Mouse (Mus musculus) MEL (cell line): ENCODE measurements around the gene Wdr77. TPM values are rescaled to one million over a fixed set of nuclear protein-coding genes. Genes with fewer than 3 reads are reported as not detected.
"Not testable (repeated sequence)": the region's sequence is repeated elsewhere in the genome, so short reads cannot be mapped to it uniquely, and the experiment has no call there.

ENCODE experiments used
- DNase-seq: peaks from one replicate; pipeline ENCODE4 v3.0.0; 2011; ENCODE audit warnings: low read depth, low spot score
- H3K27ac ChIP-seq: 2 replicates; pipeline ENCODE4 v1.5.1; 2012; ENCODE audit warnings: low read depth, mild to moderate bottlenecking, control low read depth, low read length, moderate library complexity; ENCODE audit not compliant: control insufficient read depth
- H3K27me3 ChIP-seq, 2 experiments: fragments of 150-350 bp in 1 of 2; sonication (generic) in 1 of 2; 2 replicates each; pipeline ENCODE4 v1.6.1; 2012; ENCODE audit warnings: low read length in 2 of 2, mild to moderate bottlenecking in 2 of 2, improper control_type of control experiment in 1 of 2, moderate library complexity in 1 of 2; ENCODE audit not compliant: insufficient read depth in 2 of 2, control insufficient read depth in 1 of 2
- H3K36me3 ChIP-seq, 2 experiments: 2 replicates each; pipeline ENCODE4 v1.6.1; 2012 to 2014; ENCODE audit warnings: low read length in 2 of 2, improper control_type of control experiment in 1 of 2, inconsistent platforms in 1 of 2, mild to moderate bottlenecking in 1 of 2; ENCODE audit not compliant: insufficient read depth in 2 of 2, control insufficient read depth in 1 of 2
- H3K4me1 ChIP-seq, 2 experiments: fragments of 150-350 bp in 1 of 2; sonication (generic) in 1 of 2; 2 replicates each; pipeline ENCODE4 v1.6.1; 2012; ENCODE audit warnings: low read length in 2 of 2, improper control_type of control experiment in 1 of 2, mild to moderate bottlenecking in 1 of 2; ENCODE audit not compliant: insufficient read depth in 2 of 2, control insufficient read depth in 1 of 2
- H3K4me3 ChIP-seq, 2 experiments: fragments of 150-350 bp in 1 of 2; sonication (generic) in 1 of 2; 2 replicates each; pipeline ENCODE4 v1.5.1; 2012; ENCODE audit warnings: low read depth in 2 of 2, low read length in 2 of 2, mild to moderate bottlenecking in 2 of 2, moderate library complexity in 2 of 2, control low read depth in 1 of 2, improper control_type of control experiment in 1 of 2; ENCODE audit not compliant: control insufficient read depth in 1 of 2, insufficient read depth in 1 of 2
- H3K79me2 ChIP-seq: 2 replicates; pipeline ENCODE4 v1.6.1; 2012; ENCODE audit warnings: mild to moderate bottlenecking, low read length, moderate library complexity; ENCODE audit not compliant: control insufficient read depth, poor library complexity, insufficient read depth
- H3K9ac ChIP-seq: 2 replicates; pipeline ENCODE4 v1.6.1; 2012; ENCODE audit warnings: low read depth, mild to moderate bottlenecking, control low read depth, low read length, moderate library complexity; ENCODE audit not compliant: control insufficient read depth, poor library complexity, severe bottlenecking
- H3K9me3 ChIP-seq: fragments of 150-350 bp; sonication (generic); replicated peaks from 2 replicates; pipeline ENCODE4 v1.6.1; 2012; ENCODE audit warnings: mild to moderate bottlenecking, low read length, improper control_type of control experiment, moderate library complexity; ENCODE audit not compliant: insufficient read depth
- ELF1 ChIP-seq: IDR thresholded peaks from 2 replicates; pipeline ENCODE4 v1.6.1; 2014; ENCODE audit warnings: low read depth, mild to moderate bottlenecking, inconsistent platforms, low read length, improper control_type of control experiment, moderate library complexity
- EP300 ChIP-seq, 2 experiments: IDR thresholded peaks; 2 replicates each; pipeline ENCODE4 v1.6.1; 2011; ENCODE audit warnings: improper control_type of control experiment in 2 of 2, low read length in 2 of 2, low read depth in 1 of 2, mild to moderate bottlenecking in 1 of 2
- GABPA ChIP-seq: IDR thresholded peaks from 2 replicates; pipeline ENCODE4 v1.6.1; 2012; ENCODE audit warnings: low read depth, mild to moderate bottlenecking, inconsistent platforms, low read length, improper control_type of control experiment, moderate library complexity
- GATA1 ChIP-seq: IDR thresholded peaks from 2 replicates; pipeline ENCODE4 v1.6.1; 2011; ENCODE audit warnings: low read depth, low read length, improper control_type of control experiment
- KAT2A ChIP-seq: conservative IDR thresholded peaks from 2 replicates; pipeline ENCODE4 v1.6.1; 2012; ENCODE audit warnings: low read depth, low read length, improper control_type of control experiment, inconsistent platforms
- MAZ ChIP-seq: IDR thresholded peaks from 2 replicates; pipeline ENCODE4 v1.6.1; 2012; ENCODE audit warnings: low read depth, mild to moderate bottlenecking, inconsistent platforms, low read length, improper control_type of control experiment
- MEF2A ChIP-seq: IDR thresholded peaks from 2 replicates; pipeline ENCODE4 v1.6.1; 2014; ENCODE audit warnings: low read depth, mild to moderate bottlenecking, inconsistent platforms, low read length, improper control_type of control experiment; ENCODE audit not compliant: poor library complexity, insufficient replicate concordance, severe bottlenecking; ENCODE audit errors: extremely low read depth
- MXI1 ChIP-seq: IDR thresholded peaks from 2 replicates; pipeline ENCODE4 v1.6.1; 2011; ENCODE audit warnings: mild to moderate bottlenecking, low read depth, low read length, improper control_type of control experiment
- NRF1 ChIP-seq: IDR thresholded peaks from 2 replicates; pipeline ENCODE4 v1.6.1; 2014; ENCODE audit warnings: low read depth, mild to moderate bottlenecking, inconsistent platforms, low read length, improper control_type of control experiment, moderate library complexity; ENCODE audit not compliant: poor library complexity, insufficient read depth, severe bottlenecking
- POLR2A ChIP-seq, 2 experiments: IDR thresholded peaks; 2 replicates each; pipeline ENCODE4 v1.6.1; 2011 to 2012; ENCODE audit warnings: low read length in 2 of 2, mild to moderate bottlenecking in 2 of 2, control low read depth in 1 of 2, improper control_type of control experiment in 1 of 2, low read depth in 1 of 2, moderate library complexity in 1 of 2; ENCODE audit not compliant: control insufficient read depth in 1 of 2, insufficient read depth in 1 of 2, poor library complexity in 1 of 2
- POLR2AphosphoS5 ChIP-seq: IDR thresholded peaks from 2 replicates; pipeline ENCODE4 v1.6.1; 2012; ENCODE audit warnings: low read depth, borderline replicate concordance, mild to moderate bottlenecking, inconsistent platforms, low read length, moderate library complexity, mixed read lengths
- TBP ChIP-seq: IDR thresholded peaks from 2 replicates; pipeline ENCODE4 v1.8.0; 2011; ENCODE audit warnings: low read depth, low read length, improper control_type of control experiment
- UBTF ChIP-seq: IDR thresholded peaks from 2 replicates; pipeline ENCODE4 v1.6.1; 2012; ENCODE audit warnings: low read depth, mild to moderate bottlenecking, inconsistent platforms, low read length, improper control_type of control experiment, moderate library complexity, borderline replicate concordance; ENCODE audit not compliant: insufficient read depth
- ZC3H11A ChIP-seq: IDR thresholded peaks from 2 replicates; pipeline ENCODE4 v1.6.1; 2012; ENCODE audit warnings: low read depth, mild to moderate bottlenecking, inconsistent platforms, low read length, improper control_type of control experiment
- ZMIZ1 ChIP-seq: IDR thresholded peaks from 2 replicates; pipeline ENCODE4 v1.6.1; 2012; ENCODE audit warnings: low read depth, mild to moderate bottlenecking, inconsistent platforms, low read length, improper control_type of control experiment, moderate library complexity
- ZNF384 ChIP-seq: IDR thresholded peaks from 2 replicates; pipeline ENCODE4 v1.6.1; 2012; ENCODE audit warnings: low read depth, mild to moderate bottlenecking, inconsistent platforms, low read length, improper control_type of control experiment
- polyA plus RNA-seq, 2 experiments: library from polyadenylated mRNA; stranded (reverse) in 1 of 2; unstranded in 1 of 2; fragments of >175 nt in 1 of 2; fragments of >200 nt in 1 of 2; gene quantifications; 2 replicates each; pipeline versions ENCODE4 v1.2.1 to v1.2.4; 2012; ENCODE audit warnings: low replicate concordance in 2 of 2, low read depth in 1 of 2; ENCODE audit not compliant: insufficient read length in 2 of 2, insufficient read depth in 1 of 2, missing spikeins in 1 of 2
- total RNA-seq: library from RNA; depleted of rRNA; stranded (reverse); fragments of 300-350 nt; gene quantifications from 2 replicates; pipeline ENCODE4 v1.2.3, GENCODE M21; 2012

Wdr77 gene
- total and polyA plus RNA-seq, 3 experiments, result 116 to 204 TPM; not detected in 1

- no peak for TF ChIP-seq KAT2A
- TF ChIP-seq ELF1, result no peak
- TF ChIP-seq ZMIZ1, result no peak
- no peak for TF ChIP-seq MAZ
- TF ChIP-seq POLR2AphosphoS5, result no peak
- no peak for TF ChIP-seq NRF1
- no peak for TF ChIP-seq GATA1
- no peak for TF ChIP-seq ZNF384
- TF ChIP-seq EP300 (IDR thresholded peaks at IDR 0.05; ENCODE audit: low read depth in 1 of 2, low read length in 2 of 2), result no peak
- TF ChIP-seq TBP, result no peak
- no peak for TF ChIP-seq GABPA
- Histone ChIP-seq H3K79me2 (no peaks in the 10 kb centered on the region), H3K27ac (no peak overlapping the region), H3K9ac (no peak overlapping the region), H3K4me3 (no peak overlapping the region), H3K4me1 (no peaks in the 10 kb centered on the region; a peak in 1 of 4 replicates), H3K9me3 (no peaks in the 10 kb centered on the region), H3K27me3 (no peaks in the 10 kb centered on the region), H3K36me3 (no peaks in the 10 kb centered on the region)
- DNase-seq, result no peak
Measured at GRCm38 (mm10) chr3:106001416-106002370, 42.5 kb downstream of the Wdr77 start.

GRCm38 (mm10) chr3:106003360-106003759 lies 44.2 kb downstream of the Wdr77 start:
- DNase-seq, H3K36me3 ChIP-seq, H3K9ac ChIP-seq, H3K27ac ChIP-seq, H3K79me2 ChIP-seq, H3K4me3 ChIP-seq, H3K9me3 ChIP-seq, H3K27me3 ChIP-seq, H3K4me1 ChIP-seq: not testable (repeated sequence)

GRCm38 (mm10) chr3:106014546-106014945 lies 55.4 kb downstream of the Wdr77 start, which contains the start of gene Pifo:
TSS of gene Pifo (minus strand) at chr3:106014646.
- no peak for DNase-seq
- Histone ChIP-seq H3K36me3 (no peaks in the 10 kb centered on the region), H3K4me3 (no peak within 1 kb of the TSS), H3K79me2 (no peaks in the 10 kb centered on the region), H3K27ac (no peak within 1 kb of the TSS), H3K27me3 (peaks cover 0 to 2% of the 10 kb centered on the region in 2 experiments; a peak in 2 of 4 replicates), H3K4me1 (no peaks in the 10 kb centered on the region), H3K9me3 (no peaks in the 10 kb centered on the region), H3K9ac (no peak within 1 kb of the TSS)
- no peak for TF ChIP-seq ZC3H11A
- no peak for TF ChIP-seq GABPA
- TF ChIP-seq MXI1, result no peak
- TF ChIP-seq KAT2A, result no peak
- no peak for TF ChIP-seq UBTF
- TF ChIP-seq MEF2A, result no peak
- no peak for TF ChIP-seq NRF1
- no peak for TF ChIP-seq POLR2A (IDR thresholded peaks at IDR 0.05; ENCODE audit: control insufficient read depth in 1 of 2, insufficient read depth in 1 of 2, low read depth in 1 of 2, low read length in 2 of 2, poor library complexity in 1 of 2)
